Mouse (Mus musculus) myocyte (in vitro differentiated cells): ENCODE measurements around the gene Il6st. TPM values are rescaled to one million over a fixed set of nuclear protein-coding genes. Genes with fewer than 3 reads are reported as not detected.

Experiments
- H3K27me3 ChIP-seq: one replicate; pipeline ENCODE4 v1.6.1; 2011; ENCODE audit not compliant: control insufficient read depth, insufficient read depth, insufficient read length
- H3K36me3 ChIP-seq: one replicate; pipeline ENCODE4 v1.6.1; 2011; ENCODE audit not compliant: control insufficient read depth, insufficient read depth
- H3K4me2 ChIP-seq: one replicate; pipeline ENCODE4 v1.6.1; 2011; ENCODE audit warnings: low read depth, control low read depth
- H3K4me3 ChIP-seq: one replicate; pipeline ENCODE4 v1.5.1; 2011; ENCODE audit warnings: mild to moderate bottlenecking, control low read depth, moderate library complexity
- H3K79me2 ChIP-seq: one replicate; pipeline ENCODE4 v1.6.1; 2011; ENCODE audit not compliant: control insufficient read depth, insufficient read depth
- H3ac ChIP-seq: one replicate; pipeline ENCODE4 v1.6.1; 2011; ENCODE audit not compliant: control insufficient read depth, insufficient read length
- CEBPB ChIP-seq: IDR thresholded peaks from 2 replicates; pipeline ENCODE4 v1.6.1; 2011; ENCODE audit warnings: mild to moderate bottlenecking, moderate library complexity; ENCODE audit not compliant: poor library complexity, insufficient read depth, severe bottlenecking
- E2F4 ChIP-seq: IDR thresholded peaks from one replicate; pipeline ENCODE4 v1.6.1; 2011; ENCODE audit warnings: mild to moderate bottlenecking, control low read depth, moderate library complexity; ENCODE audit not compliant: insufficient read depth
- MAX ChIP-seq: IDR thresholded peaks from one replicate; pipeline ENCODE4 v1.6.1; 2011; ENCODE audit warnings: low read depth, mild to moderate bottlenecking, control low read depth
- MYOD1 ChIP-seq, 3 experiments: IDR thresholded peaks; one replicate each; pipeline ENCODE4 v1.6.1; 2011; ENCODE audit warnings: control low read depth in 2 of 3, low read depth in 2 of 3, mild to moderate bottlenecking in 2 of 3, moderate library complexity in 1 of 3; ENCODE audit not compliant: insufficient read length in 2 of 3, control insufficient read depth in 1 of 3
- MYOG ChIP-seq, 3 experiments: IDR thresholded peaks; one replicate each; pipeline ENCODE4 v1.6.1; 2011; ENCODE audit warnings: control low read depth in 2 of 3, low read depth in 2 of 3, mild to moderate bottlenecking in 2 of 3; ENCODE audit not compliant: insufficient read length in 2 of 3, control insufficient read depth in 1 of 3, insufficient read depth in 1 of 3
- POLR2A ChIP-seq: IDR thresholded peaks from one replicate; pipeline ENCODE4 v1.6.1; 2011; ENCODE audit warnings: low read depth, mild to moderate bottlenecking, control low read depth, moderate library complexity; ENCODE audit not compliant: insufficient read length
- POLR2AphosphoS2 ChIP-seq: IDR thresholded peaks from one replicate; pipeline ENCODE4 v1.6.1; 2011; ENCODE audit warnings: low read depth, control low read depth; ENCODE audit not compliant: insufficient read length
- REST ChIP-seq: IDR thresholded peaks from one replicate; pipeline ENCODE4 v1.6.1; 2011; ENCODE audit warnings: mild to moderate bottlenecking, control low read depth, moderate library complexity; ENCODE audit not compliant: insufficient read depth, insufficient read length
- SRF ChIP-seq: IDR thresholded peaks from one replicate; pipeline ENCODE4 v1.6.1; 2011; ENCODE audit warnings: low read depth; ENCODE audit not compliant: control insufficient read depth, insufficient read length
- TCF12 ChIP-seq: IDR thresholded peaks from one replicate; pipeline ENCODE4 v1.6.1; 2011; ENCODE audit warnings: mild to moderate bottlenecking, control low read depth; ENCODE audit not compliant: poor library complexity, insufficient read depth, severe bottlenecking
- TCF3 ChIP-seq: IDR thresholded peaks from one replicate; pipeline ENCODE4 v1.6.1; 2011; ENCODE audit warnings: low read depth, control low read depth; ENCODE audit not compliant: insufficient read length
- USF1 ChIP-seq: IDR thresholded peaks from one replicate; pipeline ENCODE4 v1.6.1; 2011; ENCODE audit warnings: low read depth, mild to moderate bottlenecking, control low read depth, moderate library complexity
- polyA plus RNA-seq: library from polyadenylated mRNA; unstranded; fragments of >200 nt; fragmentation: generic; extraction: Trizol; gene quantifications from one replicate; pipeline ENCODE4 v1.2.1, GENCODE M21; 2012; ENCODE audit warnings: missing spikeins

The Il6st gene
- polyA plus RNA-seq, 1 experiment: 50.6 TPM

- H3K4me2 ChIP-seq: no peak overlapping the region
- H3K4me3 ChIP-seq: no peak overlapping the region
- TF ChIP-seq USF1 (no peak), POLR2AphosphoS2 (no peak), POLR2A (no peak), TCF3 (no peak), MAX (no peak), SRF (no peak)
- no peaks in the 10 kb centered on the region for H3K79me2 ChIP-seq
- H3K36me3 ChIP-seq: no peaks in the 10 kb centered on the region
- H3ac ChIP-seq: no peak overlapping the region
- no peaks in the 10 kb centered on the region for H3K27me3 ChIP-seq
Observed at GRCm38 (mm10) chr13:112523346-112523970, 59.6 kb downstream of the Il6st start.

GRCm38 (mm10) chr13:112527186-112527585 lies 63.3 kb downstream of the Il6st start:
- H3ac ChIP-seq: no peak overlapping the region
- H3K27me3 ChIP-seq: no peaks in the 10 kb centered on the region
- no peaks in the 10 kb centered on the region for H3K36me3 ChIP-seq
- no peaks in the 10 kb centered on the region for H3K79me2 ChIP-seq
- no peak overlapping the region for H3K4me3 ChIP-seq
- no peak for TF ChIP-seq SRF
- TF ChIP-seq E2F4: no peak
- no peak for TF ChIP-seq USF1
- no peak for TF ChIP-seq TCF3
- no peak for TF ChIP-seq MYOG (IDR thresholded peaks at IDR 0.05; ENCODE audit: control insufficient read depth in 1 of 3, insufficient read depth in 1 of 3, insufficient read length in 2 of 3, low read depth in 2 of 3)
- TF ChIP-seq MYOD1 (IDR thresholded peaks at IDR 0.05; ENCODE audit: control insufficient read depth in 1 of 3, insufficient read length in 2 of 3, low read depth in 2 of 3): no peak
- TF ChIP-seq REST: no peak
- TF ChIP-seq MAX: no peak
- no peak for TF ChIP-seq TCF12
- no peak for TF ChIP-seq CEBPB
- no peak for TF ChIP-seq POLR2AphosphoS2
- TF ChIP-seq POLR2A: no peak
- H3K4me2 ChIP-seq: no peak overlapping the region

GRCm38 (mm10) chr13:112529893-112530292 lies 66.0 kb downstream of the Il6st start:
- Histone ChIP-seq H3K4me2 (no peak overlapping the region), H3ac (no peak overlapping the region), H3K27me3 (no peaks in the 10 kb centered on the region), H3K79me2 (no peaks in the 10 kb centered on the region), H3K36me3 (no peaks in the 10 kb centered on the region), H3K4me3 (no peak overlapping the region)
- TF ChIP-seq CEBPB (peak; percentile 56), USF1 (no peak)

DNA sequence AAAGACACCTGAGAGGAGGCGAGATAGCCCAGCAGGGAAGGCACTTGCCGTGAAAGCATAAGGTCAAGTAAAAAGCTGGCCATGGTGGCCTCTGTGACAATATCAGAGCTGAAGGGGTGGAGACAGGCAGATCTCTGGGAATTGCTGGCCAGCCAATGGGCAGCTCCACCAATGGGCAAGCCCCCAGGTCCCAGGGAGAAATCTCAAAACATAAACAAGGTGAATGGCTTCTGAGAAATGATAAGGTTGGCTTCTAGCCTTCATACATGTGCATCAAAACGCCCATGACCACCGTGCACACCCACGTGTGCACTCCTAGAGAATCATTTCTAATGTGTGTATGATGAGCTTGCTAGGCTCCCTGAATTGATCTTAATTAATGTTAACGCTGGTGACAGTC lies 68.4 kb downstream of the Il6st start:
- Histone ChIP-seq H3ac (no peak overlapping the region), H3K36me3 (no peaks in the 10 kb centered on the region), H3K4me2 (no peak overlapping the region), H3K27me3 (no peaks in the 10 kb centered on the region), H3K79me2 (no peaks in the 10 kb centered on the region), H3K4me3 (no peak overlapping the region)
- TF ChIP-seq MYOD1 (IDR thresholded peaks at IDR 0.05; ENCODE audit: control insufficient read depth in 1 of 3, insufficient read length in 2 of 3, low read depth in 2 of 3): no peak
- no peak for TF ChIP-seq USF1
- no peak for TF ChIP-seq CEBPB
- no peak for TF ChIP-seq POLR2AphosphoS2
- no peak for TF ChIP-seq MYOG (IDR thresholded peaks at IDR 0.05; ENCODE audit: control insufficient read depth in 1 of 3, insufficient read depth in 1 of 3, insufficient read length in 2 of 3, low read depth in 2 of 3)
- TF ChIP-seq TCF12: no peak
- TF ChIP-seq REST: no peak
- TF ChIP-seq MAX: no peak
- TF ChIP-seq TCF3: no peak
- no peak for TF ChIP-seq E2F4
- no peak for TF ChIP-seq SRF
- no peak for TF ChIP-seq POLR2A

DNA sequence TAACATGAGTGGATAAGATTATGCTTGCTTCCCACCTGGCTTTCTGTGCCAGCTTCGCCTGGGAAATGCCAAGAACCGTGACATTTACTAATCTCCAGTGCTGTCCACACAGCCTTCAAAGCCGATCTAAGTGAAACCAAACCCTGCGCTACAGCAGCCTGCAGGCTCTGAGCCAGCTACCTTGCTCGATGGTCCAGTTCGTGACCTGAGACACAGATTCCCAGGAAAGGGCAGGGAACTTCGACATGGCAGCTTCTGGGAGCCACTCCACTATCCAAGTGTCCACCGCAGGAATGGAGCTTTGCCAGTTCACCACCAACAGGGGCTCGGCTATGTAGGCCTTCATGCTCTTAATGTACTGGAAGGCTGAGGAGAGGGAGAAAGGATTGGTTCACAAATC lies 69.7 kb downstream of the Il6st start:
- Histone ChIP-seq H3K27me3 (no peaks in the 10 kb centered on the region), H3K36me3 (no peaks in the 10 kb centered on the region), H3K79me2 (no peaks in the 10 kb centered on the region), H3K4me2 (no peak overlapping the region), H3ac (no peak overlapping the region), H3K4me3 (no peak overlapping the region)
- no peak for TF ChIP-seq TCF12
- no peak for TF ChIP-seq MYOG (IDR thresholded peaks at IDR 0.05; ENCODE audit: control insufficient read depth in 1 of 3, insufficient read depth in 1 of 3, insufficient read length in 2 of 3, low read depth in 2 of 3)
- no peak for TF ChIP-seq POLR2AphosphoS2

DNA sequence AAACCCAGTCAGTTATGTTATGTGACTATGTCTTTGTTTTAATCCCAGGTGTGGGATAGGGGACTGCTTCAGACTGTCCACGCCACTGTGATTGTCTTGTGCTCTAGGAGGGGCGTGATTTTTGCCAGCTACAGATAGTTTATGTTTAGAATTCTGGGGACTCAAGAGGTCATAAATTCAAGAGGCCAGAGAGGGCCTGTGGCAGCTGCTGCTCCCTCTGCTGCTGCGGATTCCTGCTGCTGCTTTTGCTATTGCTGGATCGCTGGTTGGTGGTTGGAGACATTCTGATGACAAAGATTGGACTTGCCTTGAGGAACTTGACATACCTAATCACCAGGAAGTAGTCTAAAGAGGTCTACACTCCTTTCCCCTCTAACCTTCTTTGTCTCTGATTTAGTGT lies 72.7 kb downstream of the Il6st start:
- H3K4me2 ChIP-seq: no peak overlapping the region
- peak in 2 of 3 experiments; percentile 1 to 14 for TF ChIP-seq MYOD1 (IDR thresholded peaks at IDR 0.05; ENCODE audit: control insufficient read depth in 1 of 3, insufficient read length in 2 of 3, low read depth in 2 of 3)
- no peak for TF ChIP-seq POLR2A
- no peak overlapping the region for H3K4me3 ChIP-seq
- no peaks in the 10 kb centered on the region for H3K36me3 ChIP-seq
- H3K27me3 ChIP-seq: no peaks in the 10 kb centered on the region
- H3K79me2 ChIP-seq: no peaks in the 10 kb centered on the region
- no peak overlapping the region for H3ac ChIP-seq
